Mouse (Mus musculus) intestine, postnatal 0 days (tissue): ENCODE measurements around the gene Trim80. TPM values are rescaled to one million over a fixed set of nuclear protein-coding genes. Genes with fewer than 3 reads are reported as not detected.
"Not testable (repeated sequence)": the region's sequence is repeated elsewhere in the genome, so short reads cannot be mapped to it uniquely, and the experiment has no call there.

Source experiments
- ATAC-seq: fragments of 200-750 bp; cut with Nextera tagmentation; 2 replicates; pipeline ENCODE4 v1.8.0; 2017; ENCODE audit warnings: mild to moderate bottlenecking, moderate TSS enrichment, moderate library complexity
- H3K27ac ChIP-seq: fragments of 300-500 bp; sonication (generic); 2 replicates; pipeline ENCODE4 v1.5.1; 2014; ENCODE audit warnings: mild to moderate bottlenecking, low read depth, low read length, moderate library complexity
- H3K27me3 ChIP-seq: fragments of 300-500 bp; sonication (generic); replicated peaks from 2 replicates; pipeline ENCODE4 v1.6.1; 2014; ENCODE audit warnings: low read length, mixed read lengths; ENCODE audit not compliant: control insufficient read depth, insufficient read depth
- H3K36me3 ChIP-seq: fragments of 300-500 bp; sonication (generic); 2 replicates; pipeline ENCODE4 v1.6.1; 2014; ENCODE audit warnings: mild to moderate bottlenecking, moderate library complexity; ENCODE audit not compliant: control insufficient read depth, insufficient read depth
- H3K4me1 ChIP-seq: fragments of 300-500 bp; sonication (generic); replicated peaks from 2 replicates; pipeline ENCODE4 v1.6.1; 2014; ENCODE audit warnings: antibody characterized with exemption, low read length, mixed read lengths; ENCODE audit not compliant: control insufficient read depth, insufficient read depth
- H3K4me2 ChIP-seq: fragments of 300-500 bp; sonication (generic); replicated peaks from 2 replicates; pipeline ENCODE4 v1.6.1; 2014; ENCODE audit warnings: low read depth, mild to moderate bottlenecking, moderate library complexity
- H3K4me3 ChIP-seq: fragments of 300-500 bp; sonication (generic); 2 replicates; pipeline ENCODE4 v1.5.1; 2014; ENCODE audit warnings: low read depth, low read length
- H3K9ac ChIP-seq: fragments of 300-500 bp; sonication (generic); 2 replicates; pipeline ENCODE4 v1.6.1; 2014; ENCODE audit warnings: mild to moderate bottlenecking, low read depth, low read length
- H3K9me3 ChIP-seq: fragments of 300-500 bp; sonication (generic); 2 replicates; pipeline ENCODE4 v1.6.1; 2016; ENCODE audit warnings: mixed run types; ENCODE audit not compliant: control insufficient read depth
- CTCF ChIP-seq: sonication (generic); IDR thresholded peaks from 2 replicates; pipeline ENCODE4 v1.5.1; 2016; ENCODE audit warnings: low read depth, mild to moderate bottlenecking, control low read depth, antibody characterized with exemption, moderate library complexity
- WGBS: fragments of 180-500 bp; shearing (Covaris S2); extraction: QIAGEN DNeasy Blood & Tissue Kit; methylation state at CpG from one replicate; pipeline ENCODE4 v1.1.7; 2014; 5-methylcytosine and 5-hydroxymethylcytosine counted together
- polyA plus RNA-seq: library from polyadenylated mRNA; unstranded; fragments of >200 nt; fragmentation: Nextera tagmentation; extraction: Ambion mirVana; gene quantifications from 2 replicates; pipeline ENCODE4 v1.2.1, GENCODE M21; 2015

Gene Trim80
- polyA plus RNA-seq, 1 experiment from 2014 or later = 1.1 TPM

- Histone ChIP-seq H3K4me3 (peak within 1 kb of the TSS; percentile 79), H3K4me2 (peak within 1 kb of the TSS; percentile 89), H3K4me1 (0 out of 2 replicates have a peak, but pooled peaks cover 6% of the 10 kb centered on the region), H3K9me3 (no peaks in the 10 kb centered on the region), H3K27me3 (no peaks in the 10 kb centered on the region), H3K27ac (peak within 1 kb of the TSS; percentile 31; the same call in 1 of the 2 replicates), H3K36me3 (peaks cover 8% of the 10 kb centered on the region; the same call in 1 of the 2 replicates), H3K9ac (peak within 1 kb of the TSS; percentile 81)
- TF ChIP-seq CTCF = no peak
- under 1% methylated on average over 26 of the region's 26 CpGs for WGBS
- peak; percentile 92 for ATAC-seq
Measured at GRCm38 (mm10) chr11:115475025-115475757, 34.8 kb downstream of the Trim80 start, which contains the start of gene Armc7. TSS of gene Armc7 (plus strand) at chr11:115475667.

- Histone ChIP-seq H3K36me3 (peaks cover 11% of the 10 kb centered on the region; the same call in 1 of the 2 replicates), H3K27me3 (no peaks in the 10 kb centered on the region), H3K4me2 (peak overlapping the region; percentile 89), H3K27ac (peak overlapping the region; percentile 31; the same call in 1 of the 2 replicates), H3K9ac (peak overlapping the region; percentile 81), H3K4me3 (peak overlapping the region; percentile 79), H3K9me3 (no peaks in the 10 kb centered on the region), H3K4me1 (0 out of 2 replicates have a peak, but pooled peaks cover 6% of the 10 kb centered on the region)
- 3% methylated on average over 28 of the region's 28 CpGs for WGBS
- peak; percentile 31 for ATAC-seq
- no peak; the same call in 1 of the 2 replicates for TF ChIP-seq CTCF
Measured at GRCm38 (mm10) chr11:115475758-115476237, 35.5 kb downstream of the Trim80 start.

GRCm38 (mm10) chr11:115476630-115477029 lies 36.3 kb downstream of the Trim80 start:
- not testable (repeated sequence) for H3K9ac ChIP-seq, H3K27me3 ChIP-seq, H3K9me3 ChIP-seq, H3K27ac ChIP-seq, H3K4me1 ChIP-seq, ATAC-seq
- WGBS = 67% methylated on average over 4 of the region's 4 CpGs
- H3K4me3 ChIP-seq = peak overlapping the region; percentile 79; the same call in 1 of the 2 replicates
- peak overlapping the region; percentile 89 for H3K4me2 ChIP-seq
- peaks cover 11% of the 10 kb centered on the region; the same call in 1 of the 2 replicates for H3K36me3 ChIP-seq

- not testable (repeated sequence) for H3K27ac ChIP-seq, H3K4me1 ChIP-seq
Measured at GRCm38 (mm10) chr11:115477388-115477787, 37.0 kb downstream of the Trim80 start.

GRCm38 (mm10) chr11:115478296-115478938 lies 38.1 kb downstream of the Trim80 start:
- Histone ChIP-seq H3K36me3 (peaks cover 11% of the 10 kb centered on the region; the same call in 1 of the 2 replicates), H3K27ac (no peak overlapping the region), H3K27me3 (no peaks in the 10 kb centered on the region), H3K4me3 (no peak overlapping the region), H3K4me2 (no peak overlapping the region), H3K9me3 (no peaks in the 10 kb centered on the region), H3K9ac (no peak overlapping the region), H3K4me1 (0 out of 2 replicates have a peak, but pooled peaks cover 6% of the 10 kb centered on the region)
- no peak for ATAC-seq
- TF ChIP-seq CTCF = no peak
- 80% methylated on average over 9 of the region's 9 CpGs for WGBS

More at GRCm38 (mm10) chr11:115477388-115477787, 37.0 kb downstream of the Trim80 start:
- ATAC-seq, H3K9me3 ChIP-seq, H3K4me2 ChIP-seq, H3K27me3 ChIP-seq, H3K9ac ChIP-seq, H3K4me3 ChIP-seq: not testable (repeated sequence)
- peaks cover 11% of the 10 kb centered on the region; the same call in 1 of the 2 replicates for H3K36me3 ChIP-seq
- WGBS = 81% methylated on average over 7 of the region's 7 CpGs

- WGBS = 74% methylated on average over 6 of the region's 6 CpGs
- ATAC-seq = no peak
- Histone ChIP-seq H3K9ac (no peak overlapping the region), H3K4me1 (no peaks in the 10 kb centered on the region), H3K27me3 (no peaks in the 10 kb centered on the region), H3K36me3 (peaks cover 15% of the 10 kb centered on the region; the same call in 1 of the 2 replicates), H3K27ac (no peak overlapping the region), H3K4me3 (no peak overlapping the region), H3K4me2 (no peak overlapping the region), H3K9me3 (no peaks in the 10 kb centered on the region)
- no peak for TF ChIP-seq CTCF
Measured at GRCm38 (mm10) chr11:115481553-115482259, 41.4 kb downstream of the Trim80 start.
